Mouse (Mus musculus) MEL (cell line): Measurements from ENCODE around the gene Tmem91. TPM values are rescaled to one million over a fixed set of nuclear protein-coding genes. Genes with fewer than 3 reads are reported as not detected.
A peak's percentile ranks its signal among the peaks of the same experiment; 100 is the strongest.

Experiments used
- DNase-seq: peaks from one replicate; pipeline ENCODE4 v3.0.0; 2011; ENCODE audit warnings: low read depth, low spot score
- H3K27ac ChIP-seq: 2 replicates; pipeline ENCODE4 v1.5.1; 2012; ENCODE audit warnings: low read depth, mild to moderate bottlenecking, control low read depth, low read length, moderate library complexity; ENCODE audit not compliant: control insufficient read depth
- H3K27me3 ChIP-seq, 2 experiments: fragments of 150-350 bp in 1 of 2; sonication (generic) in 1 of 2; 2 replicates each; pipeline ENCODE4 v1.6.1; 2012; ENCODE audit warnings: low read length in 2 of 2, mild to moderate bottlenecking in 2 of 2, improper control_type of control experiment in 1 of 2, moderate library complexity in 1 of 2; ENCODE audit not compliant: insufficient read depth in 2 of 2, control insufficient read depth in 1 of 2
- H3K36me3 ChIP-seq, 2 experiments: 2 replicates each; pipeline ENCODE4 v1.6.1; 2012 to 2014; ENCODE audit warnings: low read length in 2 of 2, improper control_type of control experiment in 1 of 2, inconsistent platforms in 1 of 2, mild to moderate bottlenecking in 1 of 2; ENCODE audit not compliant: insufficient read depth in 2 of 2, control insufficient read depth in 1 of 2
- H3K4me1 ChIP-seq, 2 experiments: fragments of 150-350 bp in 1 of 2; sonication (generic) in 1 of 2; 2 replicates each; pipeline ENCODE4 v1.6.1; 2012; ENCODE audit warnings: low read length in 2 of 2, improper control_type of control experiment in 1 of 2, mild to moderate bottlenecking in 1 of 2; ENCODE audit not compliant: insufficient read depth in 2 of 2, control insufficient read depth in 1 of 2
- H3K4me3 ChIP-seq, 2 experiments: fragments of 150-350 bp in 1 of 2; sonication (generic) in 1 of 2; 2 replicates each; pipeline ENCODE4 v1.5.1; 2012; ENCODE audit warnings: low read depth in 2 of 2, low read length in 2 of 2, mild to moderate bottlenecking in 2 of 2, moderate library complexity in 2 of 2, control low read depth in 1 of 2, improper control_type of control experiment in 1 of 2; ENCODE audit not compliant: control insufficient read depth in 1 of 2, insufficient read depth in 1 of 2
- H3K79me2 ChIP-seq: 2 replicates; pipeline ENCODE4 v1.6.1; 2012; ENCODE audit warnings: mild to moderate bottlenecking, low read length, moderate library complexity; ENCODE audit not compliant: control insufficient read depth, poor library complexity, insufficient read depth
- H3K9ac ChIP-seq: 2 replicates; pipeline ENCODE4 v1.6.1; 2012; ENCODE audit warnings: low read depth, mild to moderate bottlenecking, control low read depth, low read length, moderate library complexity; ENCODE audit not compliant: control insufficient read depth, poor library complexity, severe bottlenecking
- H3K9me3 ChIP-seq: fragments of 150-350 bp; sonication (generic); replicated peaks from 2 replicates; pipeline ENCODE4 v1.6.1; 2012; ENCODE audit warnings: mild to moderate bottlenecking, low read length, improper control_type of control experiment, moderate library complexity; ENCODE audit not compliant: insufficient read depth
- BHLHE40 ChIP-seq: IDR thresholded peaks from 2 replicates; pipeline ENCODE4 v1.6.1; 2012; ENCODE audit warnings: low read depth, mild to moderate bottlenecking, inconsistent platforms, low read length, improper control_type of control experiment, borderline replicate concordance
- CHD1 ChIP-seq: IDR thresholded peaks from 2 replicates; pipeline ENCODE4 v1.6.1; 2012; ENCODE audit warnings: low read depth, mild to moderate bottlenecking, inconsistent platforms, low read length, improper control_type of control experiment
- CHD2 ChIP-seq: IDR thresholded peaks from 2 replicates; pipeline ENCODE4 v1.6.1; 2011; ENCODE audit warnings: low read length, improper control_type of control experiment
- CTCF ChIP-seq, 3 experiments: IDR thresholded peaks in 2 of 3; conservative IDR thresholded peaks in 1 of 3; 2 replicates each; pipeline ENCODE4 v1.5.1; 2011 to 2012; ENCODE audit warnings: low read length in 3 of 3, low read depth in 2 of 3, mild to moderate bottlenecking in 2 of 3, improper control_type of control experiment in 1 of 3, inconsistent platforms in 1 of 3, mixed read lengths in 1 of 3, moderate library complexity in 1 of 3; ENCODE audit not compliant: control insufficient read depth in 1 of 3, insufficient read depth in 1 of 3, poor library complexity in 1 of 3, severe bottlenecking in 1 of 3
- E2F4 ChIP-seq: IDR thresholded peaks from 2 replicates; pipeline ENCODE4 v1.6.1; 2011; ENCODE audit warnings: low read depth, low read length, improper control_type of control experiment, borderline replicate concordance
- ELF1 ChIP-seq: IDR thresholded peaks from 2 replicates; pipeline ENCODE4 v1.6.1; 2014; ENCODE audit warnings: low read depth, mild to moderate bottlenecking, inconsistent platforms, low read length, improper control_type of control experiment, moderate library complexity
- EP300 ChIP-seq, 2 experiments: IDR thresholded peaks; 2 replicates each; pipeline ENCODE4 v1.6.1; 2011; ENCODE audit warnings: improper control_type of control experiment in 2 of 2, low read length in 2 of 2, low read depth in 1 of 2, mild to moderate bottlenecking in 1 of 2
- ETS1 ChIP-seq: IDR thresholded peaks from 2 replicates; pipeline ENCODE4 v1.6.1; 2012; ENCODE audit warnings: low read depth, mild to moderate bottlenecking, inconsistent platforms, low read length, improper control_type of control experiment, moderate library complexity
- GABPA ChIP-seq: IDR thresholded peaks from 2 replicates; pipeline ENCODE4 v1.6.1; 2012; ENCODE audit warnings: low read depth, mild to moderate bottlenecking, inconsistent platforms, low read length, improper control_type of control experiment, moderate library complexity
- HCFC1 ChIP-seq: IDR thresholded peaks from 2 replicates; pipeline ENCODE4 v1.6.1; 2012; ENCODE audit warnings: low read depth, mild to moderate bottlenecking, inconsistent platforms, low read length, improper control_type of control experiment, moderate library complexity
- JUND ChIP-seq: IDR thresholded peaks from 2 replicates; pipeline ENCODE4 v1.6.1; 2011; ENCODE audit warnings: low read depth, mild to moderate bottlenecking, improper control_type of control experiment, low read length
- KAT2A ChIP-seq: conservative IDR thresholded peaks from 2 replicates; pipeline ENCODE4 v1.6.1; 2012; ENCODE audit warnings: low read depth, low read length, improper control_type of control experiment, inconsistent platforms
- MAFK ChIP-seq: IDR thresholded peaks from 2 replicates; pipeline ENCODE4 v1.6.1; 2011; ENCODE audit warnings: low read depth, mild to moderate bottlenecking, low read length, improper control_type of control experiment, borderline replicate concordance
- MAZ ChIP-seq: IDR thresholded peaks from 2 replicates; pipeline ENCODE4 v1.6.1; 2012; ENCODE audit warnings: low read depth, mild to moderate bottlenecking, inconsistent platforms, low read length, improper control_type of control experiment
- MYB ChIP-seq: IDR thresholded peaks from 2 replicates; pipeline ENCODE4 v1.6.1; 2011; ENCODE audit warnings: mild to moderate bottlenecking, low read depth, low read length, improper control_type of control experiment
- MYC ChIP-seq: IDR thresholded peaks from 2 replicates; pipeline ENCODE4 v1.6.1; 2011; ENCODE audit warnings: low read depth, mild to moderate bottlenecking, low read length, improper control_type of control experiment, moderate library complexity
- NRF1 ChIP-seq: IDR thresholded peaks from 2 replicates; pipeline ENCODE4 v1.6.1; 2014; ENCODE audit warnings: low read depth, mild to moderate bottlenecking, inconsistent platforms, low read length, improper control_type of control experiment, moderate library complexity; ENCODE audit not compliant: poor library complexity, insufficient read depth, severe bottlenecking
- POLR2A ChIP-seq, 2 experiments: IDR thresholded peaks; 2 replicates each; pipeline ENCODE4 v1.6.1; 2011 to 2012; ENCODE audit warnings: low read length in 2 of 2, mild to moderate bottlenecking in 2 of 2, control low read depth in 1 of 2, improper control_type of control experiment in 1 of 2, low read depth in 1 of 2, moderate library complexity in 1 of 2; ENCODE audit not compliant: control insufficient read depth in 1 of 2, insufficient read depth in 1 of 2, poor library complexity in 1 of 2
- RAD21 ChIP-seq: IDR thresholded peaks from 2 replicates; pipeline ENCODE4 v1.6.1; 2011; ENCODE audit warnings: mild to moderate bottlenecking, low read depth, low read length, improper control_type of control experiment
- SMC3 ChIP-seq: IDR thresholded peaks from 2 replicates; pipeline ENCODE4 v1.6.1; 2011; ENCODE audit warnings: low read depth, low read length, improper control_type of control experiment
- TAL1 ChIP-seq: IDR thresholded peaks from 2 replicates; pipeline ENCODE4 v1.6.1; 2012; ENCODE audit warnings: mild to moderate bottlenecking, inconsistent platforms, low read length, moderate library complexity, mixed read lengths
- UBTF ChIP-seq: IDR thresholded peaks from 2 replicates; pipeline ENCODE4 v1.6.1; 2012; ENCODE audit warnings: low read depth, mild to moderate bottlenecking, inconsistent platforms, low read length, improper control_type of control experiment, moderate library complexity, borderline replicate concordance; ENCODE audit not compliant: insufficient read depth
- USF2 ChIP-seq, 2 experiments: IDR thresholded peaks; 2 replicates each; pipeline ENCODE4 v1.6.1; 2011 to 2012; ENCODE audit warnings: improper control_type of control experiment in 2 of 2, low read length in 2 of 2, borderline replicate concordance in 1 of 2, inconsistent platforms in 1 of 2, low read depth in 1 of 2, mild to moderate bottlenecking in 1 of 2; ENCODE audit not compliant: insufficient read depth in 1 of 2
- ZKSCAN1 ChIP-seq: IDR thresholded peaks from 2 replicates; pipeline ENCODE4 v1.6.1; 2012; ENCODE audit warnings: low read depth, mild to moderate bottlenecking, inconsistent platforms, low read length, improper control_type of control experiment, moderate library complexity
- ZNF384 ChIP-seq: IDR thresholded peaks from 2 replicates; pipeline ENCODE4 v1.6.1; 2012; ENCODE audit warnings: low read depth, mild to moderate bottlenecking, inconsistent platforms, low read length, improper control_type of control experiment
- polyA plus RNA-seq, 2 experiments: library from polyadenylated mRNA; stranded (reverse) in 1 of 2; unstranded in 1 of 2; fragments of >175 nt in 1 of 2; fragments of >200 nt in 1 of 2; gene quantifications; 2 replicates each; pipeline versions ENCODE4 v1.2.1 to v1.2.4; 2012; ENCODE audit warnings: low replicate concordance in 2 of 2, low read depth in 1 of 2; ENCODE audit not compliant: insufficient read length in 2 of 2, insufficient read depth in 1 of 2, missing spikeins in 1 of 2
- total RNA-seq: library from RNA; depleted of rRNA; stranded (reverse); fragments of 300-350 nt; gene quantifications from 2 replicates; pipeline ENCODE4 v1.2.3, GENCODE M21; 2012

Gene Tmem91
- total and polyA plus RNA-seq, 3 experiments: 0.89 to 3.3 TPM; not detected in 1

DNA sequence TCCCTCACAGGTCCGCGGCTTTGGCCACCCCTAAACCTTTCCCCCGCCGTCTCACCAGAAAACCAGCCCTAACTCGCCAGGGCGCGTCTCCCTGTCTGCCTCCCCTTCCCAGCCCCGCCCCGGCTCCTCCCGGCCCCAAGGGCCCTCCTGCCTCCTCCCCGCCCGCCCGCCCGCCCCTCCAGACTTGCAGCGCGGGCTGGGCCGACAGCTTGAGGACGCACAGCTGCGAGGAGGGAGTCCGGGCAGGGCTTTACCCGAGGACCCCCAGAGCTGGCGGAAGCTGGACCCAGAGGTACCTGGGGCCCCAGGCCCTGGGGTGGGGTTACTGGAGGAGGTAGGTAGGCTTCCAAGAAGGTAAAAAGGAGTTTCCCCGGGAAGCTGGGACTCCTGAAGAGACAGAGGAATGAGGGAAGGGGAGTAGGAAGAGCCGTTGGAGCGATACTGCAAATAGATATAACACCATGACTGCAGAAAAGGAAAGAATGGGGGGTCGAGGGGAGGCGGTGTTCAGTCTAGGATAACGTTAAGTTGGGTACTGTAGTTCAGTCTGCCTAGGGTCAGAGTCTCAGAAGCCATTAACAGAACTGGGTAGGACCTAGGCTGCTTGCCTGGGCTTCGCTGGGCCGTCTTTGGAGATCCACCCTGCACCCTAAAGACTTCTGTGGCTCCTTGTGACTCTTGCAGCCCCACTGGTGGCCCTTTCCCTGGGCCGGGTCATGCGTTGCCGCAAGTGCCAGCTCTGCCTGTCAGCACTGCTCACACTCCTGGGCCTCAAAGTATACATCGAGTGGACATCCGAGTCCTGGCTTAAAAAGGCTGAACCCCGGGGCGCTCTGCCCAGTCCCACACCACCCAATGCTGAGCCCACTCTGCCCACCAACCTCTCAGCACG lies 47.3 kb downstream of the Tmem91 start:
- Histone ChIP-seq H3K9ac (peak overlapping the region; percentile 78), H3K9me3 (no peaks in the 10 kb centered on the region), H3K4me3 (peak overlapping the region; percentile 60 to 80), H3K36me3 (0 out of 4 replicates have a peak, but pooled peaks cover 0 to 2% of the 10 kb centered on the region in 2 experiments)
- peak; percentile 72 for DNase-seq
- TF ChIP-seq MAFK (no peak), UBTF (no peak), ZKSCAN1 (no peak), POLR2A (IDR thresholded peaks at IDR 0.05; ENCODE audit: control insufficient read depth in 1 of 2, insufficient read depth in 1 of 2, low read depth in 1 of 2, low read length in 2 of 2, poor library complexity in 1 of 2) (0 out of 4 replicates have a peak, but pooled peaks of 1 of the 2 experiments have one; percentile 24), KAT2A (no peak), BHLHE40 (no peak), MAZ (0 out of 2 replicates have a peak, but pooled peaks have one; percentile 44)
- TF ChIP-seq, all 39 proteins: peak for 2
- no peaks in the 10 kb centered on the region; the same call in 1 of the 2 replicates for H3K79me2 ChIP-seq
- no peak overlapping the region; the same call in 1 of the 2 replicates for H3K27ac ChIP-seq
- no peaks in the 10 kb centered on the region for H3K27me3 ChIP-seq
- H3K4me1 ChIP-seq: peaks cover 0 to 14% of the 10 kb centered on the region in 2 experiments; a peak in 3 of 4 replicates

DNA sequence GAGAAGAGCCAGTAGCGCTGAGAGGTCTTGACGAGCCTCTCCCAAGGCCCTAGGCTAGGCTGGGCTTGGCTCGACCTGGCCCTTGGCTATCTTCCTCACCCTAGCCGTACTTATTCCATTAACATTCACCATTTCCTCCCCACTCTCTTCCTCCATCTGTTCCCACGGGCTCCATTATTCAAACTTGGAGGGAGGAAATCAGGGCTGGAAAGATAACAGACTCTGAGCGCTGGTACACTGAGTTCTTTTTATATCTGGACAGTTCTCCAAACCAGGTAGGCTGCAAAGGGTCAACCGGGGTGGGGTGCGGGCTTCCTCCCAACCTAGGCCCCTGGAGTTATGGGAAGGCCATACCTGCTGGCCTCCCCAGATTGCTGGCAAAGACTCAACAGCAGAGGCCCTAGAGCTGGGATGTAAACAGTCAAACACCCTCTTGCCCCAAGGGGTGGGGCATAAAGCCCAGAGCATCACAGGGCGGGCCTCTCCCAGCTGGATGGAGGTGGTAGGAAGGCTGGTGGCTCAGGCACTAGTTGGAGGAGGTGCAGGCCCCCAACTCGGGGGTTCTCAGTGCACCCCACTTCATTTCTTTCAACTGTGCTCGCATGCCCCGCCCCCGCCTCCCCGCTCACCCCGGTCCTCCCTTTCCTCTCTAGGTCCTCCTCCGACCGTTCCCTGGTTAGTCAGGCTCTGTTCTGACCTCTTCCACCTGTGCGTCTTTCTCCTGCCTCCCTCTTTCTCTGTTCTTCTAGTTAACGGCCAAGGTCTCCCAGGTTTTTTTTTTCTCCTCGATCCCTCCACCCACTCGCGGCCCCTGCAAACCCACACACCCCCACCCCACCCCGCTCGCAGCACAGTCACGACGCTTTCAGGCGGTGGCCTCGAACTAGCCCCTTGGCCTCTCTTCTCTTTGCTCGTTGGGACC lies 48.2 kb downstream of the Tmem91 start, which contains the start of gene B3gnt8:
TSS of gene B3gnt8 (plus strand) at position 146 of the 922 bp plus-strand sequence.
- H3K4me1 ChIP-seq: peaks cover 0 to 14% of the 10 kb centered on the region in 2 experiments; a peak in 3 of 4 replicates

More for the DNA sequence above, 48.2 kb downstream of the Tmem91 start, which contains the start of gene B3gnt8:
- DNase-seq: peak; percentile 54
- TF ChIP-seq SMC3 (no peak), CHD1 (no peak), TAL1 (no peak; the same call in 1 of the 2 replicates), ZNF384 (no peak), ETS1 (no peak), GABPA (no peak), RAD21 (no peak), HCFC1 (no peak), ELF1 (no peak), CHD2 (no peak), MAZ (no peak), MYC (no peak), USF2 (IDR thresholded peaks at IDR 0.05; ENCODE audit: borderline replicate concordance in 1 of 2, insufficient read depth in 1 of 2, low read depth in 1 of 2, low read length in 2 of 2) (no peak), NRF1 (no peak), JUND (no peak), EP300 (IDR thresholded peaks at IDR 0.05; ENCODE audit: low read depth in 1 of 2, low read length in 2 of 2) (no peak), UBTF (no peak), MYB (no peak), E2F4 (no peak), CTCF (IDR thresholded peaks at IDR 0.05 in 2 of 3, conservative IDR thresholded peaks at IDR 0.05 in 1 of 3; ENCODE audit: control insufficient read depth in 1 of 3, insufficient read depth in 1 of 3, low read depth in 2 of 3, low read length in 3 of 3, poor library complexity in 1 of 3, severe bottlenecking in 1 of 3) (no peak)
- Histone ChIP-seq H3K79me2 (no peaks in the 10 kb centered on the region; the same call in 1 of the 2 replicates), H3K9ac (peak within 1 kb of the TSS; percentile 78), H3K9me3 (no peaks in the 10 kb centered on the region), H3K36me3 (0 out of 4 replicates have a peak, but pooled peaks cover 0 to 2% of the 10 kb centered on the region in 2 experiments), H3K27ac (no peak within 1 kb of the TSS), H3K4me3 (peak within 1 kb of the TSS; percentile 60 to 80), H3K27me3 (no peaks in the 10 kb centered on the region)
